Mouse (Mus musculus) activated CD4-positive, CD25-positive, alpha-beta regulatory T cell, adult 9 weeks (primary cell): ENCODE results near the gene H1fx. TPM values are rescaled to one million over a fixed set of nuclear protein-coding genes. Genes with fewer than 3 reads are reported as not detected.

Experiments used
- polyA plus RNA-seq: library from polyadenylated mRNA; unstranded; fragments of 100-300 nt; shearing (Covaris generic); gene quantifications from one replicate; pipeline ENCODE4 v1.2.1, GENCODE M21; 2017

The H1fx gene
- polyA plus RNA-seq = not detected

GRCm38 (mm10) chr6:87981547-87982256 is at the start of gene H1fx:
Gene H1fx (minus strand): TSS chr6:87981637.

Other genes with a start within 250 kb of the H1fx start
- not detected for gene Gp9, start 203.6 kb downstream of the H1fx start, polyA plus RNA-seq
- gene Rab43, start 169.5 kb downstream of the H1fx start, polyA plus RNA-seq = 13.8 TPM
- 8.3 TPM for gene Gm45140, start 145.8 kb downstream of the H1fx start, polyA plus RNA-seq
- 84.8 TPM for gene Isy1, start 142.8 kb downstream of the H1fx start, polyA plus RNA-seq
- 1,064 TPM for gene Cnbp, start 130.5 kb downstream of the H1fx start, polyA plus RNA-seq
- gene Copg1, start 93.8 kb downstream of the H1fx start, polyA plus RNA-seq = 176 TPM
- 54.8 TPM for gene Hmces, start 67.7 kb downstream of the H1fx start, polyA plus RNA-seq
- gene Rab7, start 63.6 kb upstream of the H1fx start, polyA plus RNA-seq = 300 TPM
- 286 TPM for gene Rpn1, start 102.8 kb upstream of the H1fx start, polyA plus RNA-seq
- not detected for gene Gata2, start 212.3 kb upstream of the H1fx start, polyA plus RNA-seq
- not detected for gene Dnajb8, start 240.6 kb upstream of the H1fx start, polyA plus RNA-seq